Mouse (Mus musculus) stomach, embryonic 16.5 days (tissue): ENCODE data around the gene Efna2. TPM values are rescaled to one million over a fixed set of nuclear protein-coding genes. Genes with fewer than 3 reads are reported as not detected.

Experiments
- ATAC-seq: fragments of 200-750 bp; cut with Nextera tagmentation; 2 replicates; pipeline ENCODE4 v1.8.0; 2017; ENCODE audit warnings: moderate number of reproducible peaks, moderate TSS enrichment; ENCODE audit not compliant: insufficient read depth, low FRiP score
- H3K27ac ChIP-seq: fragments of 300-500 bp; sonication (generic); 2 replicates; pipeline ENCODE4 v1.5.1; 2014; ENCODE audit warnings: low read length
- H3K27me3 ChIP-seq: fragments of 300-500 bp; sonication (generic); 2 replicates; pipeline ENCODE4 v1.6.1; 2014; ENCODE audit warnings: low read length, control low read depth, mixed read lengths; ENCODE audit not compliant: control insufficient read depth, insufficient read depth
- H3K36me3 ChIP-seq: fragments of 300-500 bp; sonication (generic); 2 replicates; pipeline ENCODE4 v1.6.1; 2014; ENCODE audit warnings: low read length; ENCODE audit not compliant: control insufficient read depth, insufficient read depth
- H3K4me1 ChIP-seq: fragments of 300-500 bp; sonication (generic); 2 replicates; pipeline ENCODE4 v1.6.1; 2014; ENCODE audit warnings: low read length, control low read depth, mixed read lengths; ENCODE audit not compliant: control insufficient read depth, insufficient read depth
- H3K4me2 ChIP-seq: fragments of 300-500 bp; sonication (generic); 2 replicates; pipeline ENCODE4 v1.6.1; 2014; ENCODE audit warnings: low read depth, low read length, mixed read lengths
- H3K4me3 ChIP-seq: fragments of 300-500 bp; sonication (generic); replicated peaks from 2 replicates; pipeline ENCODE4 v1.5.1; 2014; ENCODE audit warnings: mild to moderate bottlenecking, low read length
- H3K9ac ChIP-seq: fragments of 300-500 bp; sonication (generic); 2 replicates; pipeline ENCODE4 v1.6.1; 2014; ENCODE audit warnings: low read length
- H3K9me3 ChIP-seq: fragments of 300-500 bp; sonication (generic); replicated peaks from 2 replicates; pipeline ENCODE4 v1.6.1; 2016; ENCODE audit warnings: low read length, control low read depth; ENCODE audit not compliant: control insufficient read depth
- WGBS: fragments of 180-500 bp; shearing (Covaris S2); extraction: QIAGEN DNeasy Blood & Tissue Kit; methylation state at CpG from one replicate; pipeline ENCODE4 v1.1.7; 2014; 5-methylcytosine and 5-hydroxymethylcytosine counted together
- polyA plus RNA-seq: library from polyadenylated mRNA; unstranded; fragments of >200 nt; fragmentation: Nextera tagmentation; extraction: Ambion mirVana; gene quantifications from 2 replicates; pipeline ENCODE4 v1.2.1, GENCODE M21; 2015

Efna2 gene
- polyA plus RNA-seq, 1 experiment from 2014 or later, result 10.5 TPM

- H3K4me3 ChIP-seq, result peak overlapping the region; percentile 93
- WGBS, result 2% methylated on average over 15 of the region's 15 CpGs
- H3K9ac ChIP-seq, result peak overlapping the region; percentile 97
- peak overlapping the region; percentile 99 for H3K27ac ChIP-seq
- no peaks in the 10 kb centered on the region for H3K27me3 ChIP-seq
- H3K4me2 ChIP-seq, result peak overlapping the region; percentile 93
- no peak for ATAC-seq
- peaks cover 58% of the 10 kb centered on the region for H3K4me1 ChIP-seq
- H3K9me3 ChIP-seq, result no peaks in the 10 kb centered on the region
- peaks cover 39% of the 10 kb centered on the region for H3K36me3 ChIP-seq
These were observed 27.0 kb upstream of the Efna2 start for GRCm38 (mm10) chr10:80152071-80152872.

GRCm38 (mm10) chr10:80152873-80153260 is 26.4 kb upstream of the Efna2 start:
- Histone ChIP-seq H3K4me2 (peak overlapping the region; percentile 93), H3K27ac (peak overlapping the region; percentile 99), H3K9ac (peak overlapping the region; percentile 97), H3K27me3 (no peaks in the 10 kb centered on the region), H3K4me3 (peak overlapping the region; percentile 93), H3K36me3 (peaks cover 39% of the 10 kb centered on the region), H3K4me1 (peaks cover 57% of the 10 kb centered on the region), H3K9me3 (no peaks in the 10 kb centered on the region)
- ATAC-seq, result no peak
- WGBS, result 13% methylated on average over 3 of the region's 3 CpGs

- H3K27ac ChIP-seq, result peak overlapping the region; percentile 99
- H3K4me2 ChIP-seq, result peak overlapping the region; percentile 93
- H3K36me3 ChIP-seq, result peaks cover 39% of the 10 kb centered on the region
- no peak for ATAC-seq
- WGBS, result 75% methylated on average over 19 of the region's 19 CpGs
- no peaks in the 10 kb centered on the region for H3K27me3 ChIP-seq
- no peaks in the 10 kb centered on the region for H3K9me3 ChIP-seq
- peak overlapping the region; percentile 93; the same call in 1 of the 2 replicates for H3K4me3 ChIP-seq
- peak overlapping the region; percentile 97 for H3K9ac ChIP-seq
- H3K4me1 ChIP-seq, result peaks cover 63% of the 10 kb centered on the region
These were observed 25.6 kb upstream of the Efna2 start for GRCm38 (mm10) chr10:80153713-80154112.

- Histone ChIP-seq H3K27me3 (no peaks in the 10 kb centered on the region), H3K4me2 (no peak overlapping the region), H3K4me1 (peaks cover 70% of the 10 kb centered on the region), H3K27ac (no peak overlapping the region), H3K4me3 (no peak overlapping the region), H3K9ac (peak overlapping the region; percentile 32; the same call in 1 of the 2 replicates), H3K9me3 (no peaks in the 10 kb centered on the region), H3K36me3 (peaks cover 39% of the 10 kb centered on the region)
- ATAC-seq, result no peak
- 80% methylated on average over 7 of the region's 7 CpGs for WGBS
These were observed 24.9 kb upstream of the Efna2 start for GRCm38 (mm10) chr10:80154384-80154783.

- H3K9ac ChIP-seq, result 0 out of 2 replicates have a peak overlapping the region, but pooled peaks have one; percentile 23
- no peak for ATAC-seq
- no peaks in the 10 kb centered on the region for H3K27me3 ChIP-seq
- H3K4me2 ChIP-seq, result no peak overlapping the region
- peak overlapping the region; percentile 76 for H3K27ac ChIP-seq
- no peak overlapping the region for H3K4me3 ChIP-seq
- WGBS, result 61% methylated on average over 1 of the region's 1 CpGs
- H3K4me1 ChIP-seq, result peaks cover 75% of the 10 kb centered on the region
- H3K36me3 ChIP-seq, result peaks cover 39% of the 10 kb centered on the region
- H3K9me3 ChIP-seq, result no peaks in the 10 kb centered on the region
These were observed 24.0 kb upstream of the Efna2 start for GRCm38 (mm10) chr10:80155277-80155676.

- Histone ChIP-seq H3K27ac (peak overlapping the region; percentile 76), H3K9ac (no peak overlapping the region), H3K27me3 (no peaks in the 10 kb centered on the region), H3K4me3 (no peak overlapping the region), H3K36me3 (peaks cover 39% of the 10 kb centered on the region), H3K4me1 (peaks cover 84% of the 10 kb centered on the region), H3K9me3 (no peaks in the 10 kb centered on the region), H3K4me2 (no peak overlapping the region)
- WGBS, result 75% methylated on average over 29 of the region's 29 CpGs
- ATAC-seq, result no peak
These were observed 23.1 kb upstream of the Efna2 start for GRCm38 (mm10) chr10:80156002-80156751.

- H3K36me3 ChIP-seq, result peaks cover 39% of the 10 kb centered on the region
- H3K4me3 ChIP-seq, result no peak overlapping the region
- H3K27ac ChIP-seq, result peak overlapping the region; percentile 76
- H3K9ac ChIP-seq, result peak overlapping the region; percentile 35; the same call in 1 of the 2 replicates
- no peaks in the 10 kb centered on the region for H3K9me3 ChIP-seq
- peaks cover 86% of the 10 kb centered on the region for H3K4me1 ChIP-seq
- H3K27me3 ChIP-seq, result no peaks in the 10 kb centered on the region
- H3K4me2 ChIP-seq, result no peak overlapping the region
- ATAC-seq, result no peak
- 53% methylated on average over 7 of the region's 7 CpGs for WGBS
These were observed 22.6 kb upstream of the Efna2 start for GRCm38 (mm10) chr10:80156752-80157053.

GRCm38 (mm10) chr10:80157141-80157929 is 21.9 kb upstream of the Efna2 start:
- no peaks in the 10 kb centered on the region for H3K27me3 ChIP-seq
- no peaks in the 10 kb centered on the region for H3K9me3 ChIP-seq
- H3K4me3 ChIP-seq, result no peak overlapping the region
- WGBS, result 63% methylated on average over 15 of the region's 15 CpGs
- peaks cover 38% of the 10 kb centered on the region for H3K36me3 ChIP-seq
- peak overlapping the region; percentile 76 for H3K27ac ChIP-seq
- H3K9ac ChIP-seq, result peak overlapping the region; percentile 35; the same call in 1 of the 2 replicates
- ATAC-seq, result no peak
- peaks cover 86% of the 10 kb centered on the region for H3K4me1 ChIP-seq
- H3K4me2 ChIP-seq, result no peak overlapping the region
